Mouse (Mus musculus): ENCODE results near the gene Mtmr12.
"Not testable (repeated sequence)": the region's sequence is repeated elsewhere in the genome, so short reads cannot be mapped to it uniquely, and the experiment has no call there.

Gene Mtmr12

GRCm38 (mm10) chr15:12212266-12212665 is 7.4 kb downstream of the Mtmr12 start:
- DNase-seq (ENCODE audit: low spot score): no peak

GRCm38 (mm10) chr15:12214531-12215414 is 9.9 kb downstream of the Mtmr12 start:
- no peak for DNase-seq (ENCODE audit: low spot score)

GRCm38 (mm10) chr15:12215415-12215718 is 10.5 kb downstream of the Mtmr12 start:
- no peak for DNase-seq (ENCODE audit: low spot score)

GRCm38 (mm10) chr15:12216119-12216518 is 11.3 kb downstream of the Mtmr12 start:
- DNase-seq (ENCODE audit: low spot score): no peak

- no peak for DNase-seq (ENCODE audit: low spot score)
Observed at GRCm38 (mm10) chr15:12216798-12217197, 12.0 kb downstream of the Mtmr12 start.

- DNase-seq (ENCODE audit: low spot score): not testable (repeated sequence)
Observed at GRCm38 (mm10) chr15:12217332-12217731, 12.5 kb downstream of the Mtmr12 start.

GRCm38 (mm10) chr15:12217849-12218248 is 13.0 kb downstream of the Mtmr12 start:
- DNase-seq (ENCODE audit: low spot score): no peak

GRCm38 (mm10) chr15:12218583-12219382 is 14.0 kb downstream of the Mtmr12 start:
- DNase-seq (ENCODE audit: low spot score): no peak

GRCm38 (mm10) chr15:12221131-12221530 is 16.3 kb downstream of the Mtmr12 start:
- no peak for DNase-seq (ENCODE audit: low spot score)

GRCm38 (mm10) chr15:12222564-12223302 is 17.9 kb downstream of the Mtmr12 start:
- peak; percentile 66 for DNase-seq (ENCODE audit: low spot score)

GRCm38 (mm10) chr15:12223393-12223792 is 18.6 kb downstream of the Mtmr12 start:
- no peak for DNase-seq (ENCODE audit: low spot score)

GRCm38 (mm10) chr15:12224239-12224638 is 19.4 kb downstream of the Mtmr12 start:
- DNase-seq (ENCODE audit: low spot score): no peak

GRCm38 (mm10) chr15:12225062-12225461 is 20.2 kb downstream of the Mtmr12 start:
- no peak for DNase-seq (ENCODE audit: low spot score)

- no peak for DNase-seq (ENCODE audit: low spot score)
Observed at GRCm38 (mm10) chr15:12226908-12227307, 22.1 kb downstream of the Mtmr12 start.

- no peak for DNase-seq (ENCODE audit: low spot score)
Observed at GRCm38 (mm10) chr15:12227355-12227754, 22.5 kb downstream of the Mtmr12 start.

- DNase-seq (ENCODE audit: low spot score): no peak
Observed at GRCm38 (mm10) chr15:12229603-12230242, 24.9 kb downstream of the Mtmr12 start.

- DNase-seq (ENCODE audit: low spot score): no peak
Observed at GRCm38 (mm10) chr15:12230243-12230935, 25.6 kb downstream of the Mtmr12 start.

- DNase-seq (ENCODE audit: low spot score): no peak
Observed at GRCm38 (mm10) chr15:12231462-12231861, 26.6 kb downstream of the Mtmr12 start.

GRCm38 (mm10) chr15:12232429-12232828 is 27.6 kb downstream of the Mtmr12 start:
- no peak for DNase-seq (ENCODE audit: low spot score)

GRCm38 (mm10) chr15:12233021-12233420 is 28.2 kb downstream of the Mtmr12 start:
- no peak for DNase-seq (ENCODE audit: low spot score)

GRCm38 (mm10) chr15:12235559-12235958 is 30.7 kb downstream of the Mtmr12 start:
- no peak for DNase-seq (ENCODE audit: low spot score)
